Mouse (Mus musculus) heart, postnatal 0 days (tissue): Measurements from ENCODE around the gene Stard13. TPM values are rescaled to one million over a fixed set of nuclear protein-coding genes. Genes with fewer than 3 reads are reported as not detected.

Source experiments
- ATAC-seq: fragments of 200-750 bp; cut with Nextera tagmentation; 2 replicates; pipeline ENCODE4 v1.8.0; 2017; ENCODE audit warnings: low read depth, moderate number of reproducible peaks, moderate library complexity; ENCODE audit not compliant: insufficient read depth
- DNase-seq: peaks from one replicate; pipeline ENCODE4 v3.0.0-alpha.2; 2016; ENCODE audit warnings: low spot score
- H3K27ac ChIP-seq: fragments of 300-500 bp; sonication (generic); 2 replicates; pipeline ENCODE4 v1.5.1; 2014; ENCODE audit warnings: low read depth, mild to moderate bottlenecking
- H3K27me3 ChIP-seq: fragments of 300-500 bp; sonication (generic); 2 replicates; pipeline ENCODE4 v1.6.1; 2014; ENCODE audit warnings: low read length, mixed read lengths; ENCODE audit not compliant: control insufficient read depth, insufficient read depth
- H3K36me3 ChIP-seq: fragments of 300-500 bp; sonication (generic); replicated peaks from 2 replicates; pipeline ENCODE4 v1.6.1; 2014; ENCODE audit warnings: low read length, mixed read lengths; ENCODE audit not compliant: control insufficient read depth, insufficient read depth
- H3K4me1 ChIP-seq: fragments of 300-500 bp; sonication (generic); 2 replicates; pipeline ENCODE4 v1.6.1; 2014; ENCODE audit warnings: antibody characterized with exemption; ENCODE audit not compliant: control insufficient read depth, insufficient read depth
- H3K4me2 ChIP-seq: fragments of 300-500 bp; sonication (generic); 2 replicates; pipeline ENCODE4 v1.6.1; 2014; ENCODE audit warnings: low read depth, mild to moderate bottlenecking, low read length, moderate library complexity
- H3K4me3 ChIP-seq: fragments of 300-500 bp; sonication (generic); 2 replicates; pipeline ENCODE4 v1.5.1; 2014; ENCODE audit warnings: low read depth, low read length
- H3K9ac ChIP-seq: fragments of 300-500 bp; sonication (generic); replicated peaks from 2 replicates; pipeline ENCODE4 v1.6.1; 2014; ENCODE audit warnings: low read depth, low read length, mixed read lengths
- H3K9me3 ChIP-seq: fragments of 300-500 bp; sonication (generic); replicated peaks from 2 replicates; pipeline ENCODE4 v1.6.1; 2016; ENCODE audit warnings: low read length; ENCODE audit not compliant: control insufficient read depth
- CTCF ChIP-seq: IDR thresholded peaks from 2 replicates; pipeline ENCODE4 v1.5.1; 2016; ENCODE audit warnings: antibody characterized with exemption, control low read depth, low read depth
- EP300 ChIP-seq: IDR thresholded peaks from 2 replicates; pipeline ENCODE4 v1.6.1; 2016; ENCODE audit warnings: antibody characterized with exemption, low read depth
- WGBS: fragments of 180-500 bp; shearing (Covaris S2); extraction: QIAGEN DNeasy Blood & Tissue Kit; methylation state at CpG from one replicate; pipeline ENCODE4 v1.1.7; 2014; 5-methylcytosine and 5-hydroxymethylcytosine counted together
- polyA plus RNA-seq: library from polyadenylated mRNA; unstranded; fragments of >200 nt; fragmentation: Nextera tagmentation; extraction: Ambion mirVana; gene quantifications from 2 replicates; pipeline ENCODE4 v1.2.1, GENCODE M21; 2015
- total RNA-seq: library from RNA; depleted of rRNA; stranded (reverse); fragments of >200 nt; gene quantifications from 2 replicates; pipeline ENCODE4 v1.2.3, GENCODE M21; 2014; ENCODE audit warnings: low replicate concordance

Stard13 gene
- total and polyA plus RNA-seq, 2 experiments from 2014 or later: 3.3 to 10.6 TPM

- Histone ChIP-seq H3K27me3 (no peaks in the 10 kb centered on the region), H3K4me1 (peaks cover 18% of the 10 kb centered on the region), H3K9me3 (no peaks in the 10 kb centered on the region), H3K9ac (no peak overlapping the region), H3K4me3 (no peak overlapping the region), H3K36me3 (no peaks in the 10 kb centered on the region), H3K4me2 (no peak overlapping the region), H3K27ac (no peak overlapping the region)
- TF ChIP-seq EP300: no peak
- no peak for TF ChIP-seq CTCF
- WGBS: 68% methylated on average over 13 of the region's 13 CpGs
- DNase-seq (no peak), ATAC-seq (no peak)
Measured at GRCm38 (mm10) chr5:151196603-151197272, 36.9 kb downstream of the Stard13 start.

GRCm38 (mm10) chr5:151193885-151194520 lies 39.6 kb downstream of the Stard13 start:
- H3K9ac ChIP-seq: no peak overlapping the region
- peaks cover 8% of the 10 kb centered on the region; the same call in 1 of the 2 replicates for H3K4me1 ChIP-seq
- H3K27me3 ChIP-seq: no peaks in the 10 kb centered on the region
- no peak for ATAC-seq
- H3K27ac ChIP-seq: no peak overlapping the region
- H3K4me2 ChIP-seq: no peak overlapping the region
- WGBS: 24% methylated on average over 3 of the region's 3 CpGs
- no peak overlapping the region for H3K4me3 ChIP-seq
- no peaks in the 10 kb centered on the region for H3K36me3 ChIP-seq
- no peaks in the 10 kb centered on the region for H3K9me3 ChIP-seq
- no peak for TF ChIP-seq EP300
- TF ChIP-seq CTCF: no peak
- DNase-seq: no peak

DNA sequence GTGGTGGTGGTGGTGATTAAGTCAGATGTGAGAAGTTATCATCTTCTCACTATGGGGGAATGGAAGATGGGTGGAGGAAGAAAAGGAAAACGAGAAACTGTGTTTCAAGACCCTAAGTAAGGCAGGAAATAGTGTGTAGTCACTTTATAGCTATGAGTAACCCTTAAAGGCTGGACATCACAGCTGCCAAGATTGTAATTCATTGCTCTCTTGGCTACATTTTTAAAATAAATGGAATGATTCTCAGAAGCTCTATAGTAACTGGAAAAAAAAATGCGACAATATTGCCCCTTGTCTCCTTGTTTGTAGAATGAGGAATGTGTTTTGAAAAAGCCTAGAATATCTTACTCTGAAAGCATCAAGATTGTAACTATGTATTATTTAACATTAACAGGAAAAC lies 41.4 kb downstream of the Stard13 start:
- ATAC-seq (no peak), DNase-seq (no peak)
- H3K4me2 ChIP-seq: no peak overlapping the region
- no peak overlapping the region for H3K4me3 ChIP-seq
- H3K9ac ChIP-seq: no peak overlapping the region
- no peaks in the 10 kb centered on the region for H3K36me3 ChIP-seq
- WGBS: 59% methylated on average over 2 of the region's 2 CpGs
- no peaks in the 10 kb centered on the region for H3K9me3 ChIP-seq
- peaks cover 15% of the 10 kb centered on the region; the same call in 1 of the 2 replicates for H3K4me1 ChIP-seq
- no peaks in the 10 kb centered on the region for H3K27me3 ChIP-seq
- H3K27ac ChIP-seq: no peak overlapping the region
- TF ChIP-seq EP300 (no peak), CTCF (no peak)

- no peaks in the 10 kb centered on the region for H3K36me3 ChIP-seq
- DNase-seq (no peak), ATAC-seq (no peak)
- H3K4me3 ChIP-seq: peak overlapping the region; percentile 76; the same call in 1 of the 2 replicates
- H3K4me2 ChIP-seq: peak overlapping the region; percentile 81; the same call in 1 of the 2 replicates
- H3K9me3 ChIP-seq: no peaks in the 10 kb centered on the region
- no peak overlapping the region for H3K9ac ChIP-seq
- H3K4me1 ChIP-seq: peaks cover 15% of the 10 kb centered on the region; the same call in 1 of the 2 replicates
- 73% methylated on average over 5 of the region's 5 CpGs for WGBS
- TF ChIP-seq CTCF (no peak), EP300 (no peak)
- no peaks in the 10 kb centered on the region for H3K27me3 ChIP-seq
- H3K27ac ChIP-seq: no peak overlapping the region
Measured at GRCm38 (mm10) chr5:151190764-151191163, 42.9 kb downstream of the Stard13 start.

DNA sequence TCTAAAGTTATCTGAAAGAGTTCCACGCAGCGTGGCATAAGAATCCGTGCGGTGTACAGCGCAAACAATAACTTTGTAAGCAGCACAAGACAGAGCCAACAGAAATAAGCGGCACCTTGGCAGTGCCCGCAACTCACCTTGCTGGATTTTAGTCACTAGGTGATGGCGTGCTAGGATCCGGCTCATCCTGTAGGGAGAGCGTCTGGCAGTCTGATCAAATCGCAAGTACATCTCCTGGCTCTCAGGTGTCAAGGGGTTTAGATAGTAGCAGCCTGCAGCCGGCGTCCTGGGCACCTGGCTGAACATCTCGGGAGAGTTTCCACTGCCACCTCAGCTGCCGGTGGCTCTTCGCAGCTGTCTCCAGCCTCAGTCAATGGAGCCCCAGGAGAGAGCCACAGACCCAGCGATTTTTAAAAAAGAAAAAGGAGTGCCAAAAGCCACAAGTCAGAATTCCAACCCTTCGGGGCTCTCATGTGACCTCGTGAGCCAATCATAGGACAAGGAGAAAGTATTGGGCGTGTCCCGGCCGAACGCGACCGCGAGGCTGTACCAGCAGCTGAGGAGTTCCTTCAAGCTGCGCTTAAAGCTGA lies 43.8 kb downstream of the Stard13 start:
- peak overlapping the region; percentile 68 for H3K27ac ChIP-seq
- H3K9ac ChIP-seq: peak overlapping the region; percentile 71
- H3K27me3 ChIP-seq: no peaks in the 10 kb centered on the region
- no peaks in the 10 kb centered on the region for H3K9me3 ChIP-seq
- peaks cover 15% of the 10 kb centered on the region; the same call in 1 of the 2 replicates for H3K4me1 ChIP-seq
- peak; percentile 93 for ATAC-seq
- WGBS: 1% methylated on average over 27 of the region's 27 CpGs
- no peaks in the 10 kb centered on the region for H3K36me3 ChIP-seq
- peak; percentile 91 for DNase-seq
- no peak for TF ChIP-seq CTCF
- no peak for TF ChIP-seq EP300
- peak overlapping the region; percentile 81 for H3K4me2 ChIP-seq
- H3K4me3 ChIP-seq: peak overlapping the region; percentile 76
